Mouse (Mus musculus) heart, adult 11 months (tissue): ENCODE results near the gene Stub1.
"Not testable (repeated sequence)": the region's sequence is repeated elsewhere in the genome, so short reads cannot be mapped to it uniquely, and the experiment has no call there.

ENCODE experiments used
- DNase-seq: peaks from one replicate; pipeline ENCODE4 v3.0.0; 2022

Gene Stub1

DNA sequence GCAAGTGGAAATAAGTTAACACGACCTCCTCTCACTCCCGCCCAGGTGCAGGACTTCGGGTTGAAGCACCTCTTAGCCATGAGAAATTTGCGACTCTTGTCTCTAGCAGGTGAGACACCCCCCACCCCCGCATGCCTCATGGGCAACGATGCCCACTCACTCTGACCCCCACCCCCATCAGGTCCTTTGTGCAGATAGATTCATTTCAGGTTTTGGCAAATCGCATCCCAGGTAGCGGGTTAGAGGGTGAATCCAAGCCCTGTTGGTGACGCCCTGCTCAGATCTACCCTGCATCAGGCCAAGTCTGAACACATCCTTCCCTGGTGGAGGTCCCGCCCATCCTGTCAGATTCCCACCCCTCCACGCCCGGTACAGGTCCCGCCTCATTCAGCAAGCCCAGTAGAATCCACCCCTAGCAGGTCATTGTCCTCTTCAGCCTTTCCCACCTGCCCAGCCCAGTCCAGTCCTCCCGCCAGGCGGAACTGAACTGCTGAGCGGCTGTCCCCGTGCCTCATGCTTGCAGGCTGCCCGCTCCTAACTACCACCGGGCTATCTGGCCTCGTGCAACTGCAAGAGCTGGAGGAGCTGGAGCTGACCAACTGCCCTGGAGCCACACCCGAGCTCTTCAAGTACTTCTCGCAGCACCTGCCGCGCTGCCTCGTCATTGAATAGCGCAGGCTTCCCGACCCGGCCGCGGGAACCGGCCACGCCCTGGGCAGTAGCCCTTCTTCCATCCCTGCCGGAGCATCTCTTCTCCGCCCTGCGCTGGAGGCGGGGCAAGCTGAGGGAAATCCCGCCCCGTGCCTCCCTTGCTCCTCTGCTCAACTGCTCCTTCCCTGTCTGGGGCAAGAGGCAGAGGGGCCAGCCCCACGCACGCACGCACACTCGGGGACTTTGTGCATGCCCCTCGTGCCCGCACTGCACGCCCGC is 14.1 kb downstream of the Stub1 start:
- peak; percentile 91 for DNase-seq

DNA sequence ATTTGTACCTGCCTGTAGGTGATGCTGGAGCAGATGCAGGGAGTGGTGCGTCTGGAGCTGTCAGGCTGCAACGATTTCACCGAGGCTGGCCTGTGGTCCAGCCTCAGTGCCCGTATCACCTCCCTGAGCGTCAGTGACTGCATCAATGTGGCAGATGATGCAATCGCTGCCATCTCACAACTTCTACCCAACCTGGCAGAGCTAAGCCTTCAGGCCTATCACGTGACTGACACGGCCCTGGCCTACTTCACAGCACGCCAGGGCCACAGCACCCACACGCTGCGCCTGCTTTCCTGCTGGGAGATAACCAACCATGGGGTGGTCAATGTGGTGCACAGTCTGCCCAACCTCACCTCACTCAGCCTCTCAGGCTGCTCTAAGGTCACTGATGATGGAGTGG is 15.5 kb downstream of the Stub1 start:
- DNase-seq: no peak

DNA sequence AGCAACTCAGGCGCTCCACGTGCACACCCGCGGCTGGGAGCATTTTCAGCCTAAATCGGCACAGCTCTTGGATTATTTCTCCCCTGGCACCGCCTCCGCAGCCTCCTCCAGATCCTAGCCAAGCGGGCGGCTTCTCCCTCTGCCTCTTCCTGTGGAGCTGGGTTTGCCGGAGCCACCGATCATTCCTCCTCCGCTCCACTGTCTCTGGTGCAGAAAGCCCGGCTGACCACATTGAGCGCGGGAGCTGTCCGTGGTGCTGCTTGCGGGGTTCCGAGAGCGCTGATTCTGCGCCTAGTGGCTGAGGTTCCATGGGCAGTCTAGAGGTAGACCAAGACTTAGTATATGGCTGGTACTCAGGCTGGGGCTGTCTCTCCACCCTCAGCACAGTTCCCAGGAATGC is 19.7 kb downstream of the Stub1 start:
- DNase-seq: peak; percentile 91

DNA sequence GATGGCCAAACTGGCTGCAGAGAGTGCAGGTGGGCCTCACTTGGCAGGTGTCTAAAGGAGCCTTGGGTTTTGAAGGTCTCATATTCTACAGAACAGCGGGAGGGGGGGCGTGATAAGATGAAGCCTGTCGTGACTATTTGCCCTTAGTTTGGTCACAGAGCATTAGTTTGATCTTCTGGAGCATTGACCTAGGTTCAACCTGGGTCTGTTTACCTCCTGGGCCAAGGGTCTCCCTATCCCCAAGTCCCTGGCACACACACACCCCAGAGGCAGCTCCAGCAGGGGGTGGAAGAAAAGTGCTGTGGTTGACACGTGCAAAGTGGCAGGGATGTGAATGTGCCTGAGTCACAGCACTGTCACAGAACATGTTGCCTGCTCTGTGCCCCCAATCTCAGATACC is 22.3 kb downstream of the Stub1 start:
- DNase-seq: no peak

DNA sequence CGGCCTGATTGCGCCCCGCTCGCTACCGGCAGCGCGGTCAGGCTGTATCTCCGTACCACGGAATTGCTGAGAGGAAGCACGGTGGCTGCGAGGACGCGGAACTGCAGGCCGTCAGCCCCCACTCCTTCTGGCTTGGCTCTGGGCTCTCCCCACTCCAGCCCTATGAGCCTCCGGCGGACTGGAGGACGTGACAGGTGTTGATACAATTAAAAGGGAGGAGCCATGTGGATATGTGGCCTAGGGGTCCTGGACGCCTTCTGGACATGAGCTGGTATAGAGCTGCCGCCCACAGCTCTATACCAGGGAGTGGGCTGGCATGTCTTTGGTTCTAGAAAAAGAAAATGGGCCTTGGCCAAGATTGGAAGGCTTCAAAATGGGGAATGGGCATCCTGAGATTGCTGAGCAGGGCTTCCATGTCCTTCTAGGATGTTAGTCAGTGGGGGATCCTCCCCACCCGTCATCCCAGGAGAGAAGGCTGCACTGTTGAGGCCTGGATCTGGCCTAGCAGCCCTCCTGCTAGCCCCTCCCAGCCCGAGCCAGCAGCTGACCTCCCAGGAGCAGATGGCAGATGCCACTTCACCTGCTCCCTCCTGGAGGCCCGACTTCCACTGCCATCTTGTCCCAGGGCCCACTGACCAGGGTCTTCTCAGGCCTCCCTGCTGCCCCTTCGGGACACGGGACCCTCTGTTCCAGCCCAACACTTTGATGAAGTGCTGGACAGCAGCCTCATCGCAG is 23.4 kb downstream of the Stub1 start:
- no peak for DNase-seq

DNA sequence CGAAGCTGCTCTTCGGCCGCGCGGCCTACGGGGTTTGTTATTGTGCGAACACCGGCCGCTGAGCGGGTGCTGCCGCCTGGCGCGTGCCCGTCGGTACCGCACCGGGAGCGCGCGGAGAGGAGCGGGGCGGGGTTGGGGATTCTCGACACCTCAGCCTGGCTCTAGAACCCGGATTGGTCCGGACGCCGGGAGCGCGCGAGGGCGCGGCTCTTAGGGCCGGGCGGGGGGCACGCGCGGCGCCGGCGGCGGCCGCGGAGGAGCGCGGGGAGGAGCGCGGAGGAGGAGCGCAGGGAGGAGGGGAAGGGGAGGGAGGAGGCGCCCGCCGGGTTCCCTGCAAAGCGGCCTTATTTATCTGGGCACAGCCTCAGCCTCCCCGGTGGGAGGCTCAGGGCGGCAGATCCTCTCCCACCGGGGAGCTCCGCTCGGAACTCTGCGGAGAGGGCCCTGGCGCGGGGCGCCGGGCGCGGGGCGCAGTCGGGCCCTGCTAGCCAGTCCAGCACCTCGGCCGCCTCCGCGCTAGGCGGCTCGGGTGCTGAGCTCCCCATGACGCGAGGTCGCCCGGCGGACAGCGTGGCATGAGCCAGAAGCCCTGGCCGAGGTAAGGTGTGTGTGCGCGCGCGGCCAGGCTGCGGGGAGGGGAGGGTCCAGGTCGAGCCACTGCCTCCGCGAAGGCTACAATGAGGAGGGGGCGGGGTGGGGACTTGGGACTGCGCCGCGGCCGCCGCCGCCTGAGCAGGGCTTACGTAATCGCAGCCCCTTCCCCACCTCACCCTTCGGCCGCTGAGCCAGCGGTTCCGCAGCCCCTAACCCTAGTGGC is 24.2 kb downstream of the Stub1 start, which contains the start of gene Fbxl16:
Gene Fbxl16 (plus strand): TSS at position 297 of the 817 bp plus-strand sequence.
- peak; percentile 99 for DNase-seq

DNA sequence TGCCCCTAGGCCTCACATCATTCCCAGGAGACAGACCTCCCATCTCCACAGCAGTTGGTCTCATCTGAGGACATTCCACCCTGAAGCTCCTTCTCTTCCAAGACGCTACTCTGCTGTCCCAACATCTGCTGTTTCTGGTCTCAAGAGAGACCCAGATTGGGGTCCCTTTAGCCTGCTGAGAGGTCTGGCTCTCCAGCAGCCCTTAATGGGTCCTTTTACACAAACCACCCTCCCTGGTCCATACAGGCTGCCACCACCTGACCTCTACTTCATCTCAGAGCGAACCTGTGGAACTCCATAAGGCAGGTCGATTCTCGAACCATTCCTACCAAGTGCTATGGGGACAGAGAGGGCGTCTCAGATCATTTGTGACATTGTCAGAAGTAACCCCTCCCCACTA is 25.2 kb downstream of the Stub1 start:
- no peak for DNase-seq

DNA sequence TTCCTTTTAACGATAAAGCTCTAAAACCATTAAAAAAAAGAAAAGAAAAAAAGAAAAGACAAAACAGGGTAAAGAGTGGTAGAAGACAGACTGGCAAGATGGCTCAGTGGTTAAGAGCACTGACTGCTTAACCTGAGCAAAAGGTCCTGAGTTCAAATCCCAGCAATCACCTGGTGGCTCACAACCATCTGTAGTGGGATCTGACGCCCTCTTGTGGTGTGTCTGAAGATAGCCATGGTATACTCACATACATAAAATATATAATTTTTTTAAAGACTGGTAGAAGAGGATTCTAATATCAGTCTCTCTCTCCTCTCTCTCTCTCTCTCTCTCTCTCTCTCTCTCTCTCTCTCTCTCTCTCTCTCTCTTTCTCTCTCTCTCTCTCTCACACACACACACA is 25.8 kb downstream of the Stub1 start:
- not testable (repeated sequence) for DNase-seq

DNA sequence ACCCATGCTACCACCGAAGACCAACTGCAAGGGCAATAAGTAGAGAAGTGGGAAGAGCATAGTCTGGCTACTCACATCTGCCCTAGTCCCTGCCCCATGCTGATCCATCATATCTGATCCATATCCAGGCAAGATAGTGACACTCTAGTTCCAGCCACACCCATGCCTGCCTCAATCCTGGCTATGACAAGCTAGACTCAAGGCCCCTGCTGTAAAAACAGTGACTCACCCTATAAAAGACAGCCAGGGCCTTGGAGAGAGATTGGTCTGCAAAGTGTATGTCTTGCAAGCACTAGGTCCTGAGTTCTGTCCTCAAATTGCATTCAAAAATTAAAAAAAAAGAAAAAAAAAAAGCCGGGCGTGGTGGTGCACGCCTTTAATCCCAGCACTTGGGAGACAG is 26.7 kb downstream of the Stub1 start:
- no peak for DNase-seq

DNA sequence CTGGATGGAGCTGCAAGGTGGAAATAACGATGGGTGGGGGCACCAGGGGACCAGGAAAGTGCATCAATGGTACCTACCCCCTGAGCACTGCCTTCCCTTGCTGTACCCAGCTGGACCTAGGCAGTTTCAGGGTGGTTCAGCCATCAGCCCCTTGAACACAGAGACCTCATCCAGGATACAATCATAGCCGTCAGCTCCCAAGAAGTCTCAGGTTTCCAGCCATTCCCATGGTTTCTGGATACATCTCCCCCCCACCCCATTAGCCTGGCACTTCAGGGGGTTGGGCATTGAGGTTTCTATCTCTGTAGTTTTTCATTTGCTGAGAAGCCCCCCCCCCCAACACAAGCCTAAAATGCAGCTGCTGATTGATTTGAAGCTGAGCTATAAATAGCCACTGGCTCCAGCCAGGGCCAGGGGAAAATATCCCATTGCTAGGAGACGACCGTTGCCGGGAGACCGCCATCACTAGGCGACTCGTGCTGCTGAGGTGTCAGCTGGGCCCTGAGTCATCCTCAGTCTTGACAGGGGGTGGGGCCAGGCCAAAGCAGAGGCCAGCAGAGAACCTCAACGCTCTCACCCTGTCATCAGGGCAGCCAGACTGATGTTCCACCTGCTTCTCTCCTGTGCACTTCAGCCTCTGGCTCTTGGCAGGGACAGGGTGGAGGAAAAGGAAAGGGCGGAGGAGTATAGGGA is 30.2 kb downstream of the Stub1 start:
- DNase-seq: peak; percentile 95

DNA sequence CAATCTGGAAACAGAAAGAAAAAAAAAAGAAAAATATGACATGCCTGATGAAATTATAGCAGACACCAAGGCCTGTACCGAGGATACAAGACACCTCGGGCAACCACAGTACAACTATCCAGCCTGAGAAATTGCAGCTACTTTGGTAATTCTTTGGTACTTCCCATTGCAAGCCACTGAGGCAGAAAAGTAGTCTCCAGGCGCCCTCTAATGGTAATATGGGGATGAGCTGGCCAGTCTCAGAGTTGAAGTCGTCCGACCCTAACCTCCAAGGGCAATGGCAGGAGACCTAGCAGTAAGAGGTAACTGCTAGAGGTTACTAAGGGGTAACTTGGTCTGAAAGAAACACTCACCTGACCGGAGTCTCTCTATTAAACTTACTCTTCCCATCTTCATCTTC is 32.2 kb downstream of the Stub1 start:
- peak; percentile 95 for DNase-seq

DNA sequence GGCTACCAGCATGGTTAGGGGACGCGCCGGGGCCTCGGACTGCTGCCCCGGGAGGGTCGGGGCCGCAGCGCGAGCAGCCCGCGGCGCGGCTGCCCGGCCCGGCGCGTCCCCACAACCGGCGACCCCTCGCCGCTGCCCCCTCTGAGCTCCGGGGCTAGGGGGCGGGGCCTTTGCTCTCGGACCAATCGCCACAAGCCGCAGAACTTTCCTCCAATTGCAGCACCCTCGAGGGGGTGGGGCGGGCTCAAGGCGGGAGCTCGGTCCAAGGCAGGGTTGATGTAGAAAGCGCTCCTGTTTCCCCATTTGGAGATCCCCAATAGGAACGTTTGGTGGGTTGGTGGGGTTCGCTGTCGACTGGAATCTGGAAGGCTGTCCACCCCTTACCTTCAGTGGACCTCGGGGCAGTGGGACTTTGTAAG is 36.2 kb downstream of the Stub1 start, which contains the start of gene Metrn:
Gene Metrn (minus strand): TSS at position 186 of the 419 bp plus-strand sequence.
- DNase-seq: peak; percentile 100

DNA sequence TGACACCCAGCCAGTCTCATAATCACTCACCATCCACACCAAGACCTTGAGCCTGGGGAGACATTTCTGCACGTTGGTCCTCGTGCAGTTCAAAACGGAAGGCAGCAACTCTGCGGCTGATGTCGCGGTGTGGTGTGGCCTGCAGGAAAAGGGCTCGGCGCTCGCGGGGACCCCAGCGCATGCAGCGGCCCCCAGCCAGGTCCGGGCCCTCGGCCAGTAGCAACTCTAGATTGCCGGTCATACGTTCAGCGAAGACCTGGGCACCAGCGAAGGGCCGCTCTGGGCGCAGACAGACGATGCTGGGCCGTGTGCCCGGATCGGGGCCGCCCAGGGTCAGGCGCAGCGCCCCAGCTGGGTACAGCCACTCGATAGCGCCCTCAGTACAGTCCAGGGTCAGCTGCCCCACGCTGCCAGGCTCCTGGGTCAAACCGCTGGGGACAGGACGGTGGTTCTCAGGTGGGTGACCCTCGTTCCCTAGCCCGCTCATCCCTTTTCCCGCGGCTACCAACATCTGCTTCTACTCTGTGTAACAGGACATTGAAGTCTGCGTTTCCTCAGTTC is 36.9 kb downstream of the Stub1 start:
- DNase-seq: peak; percentile 96

DNA sequence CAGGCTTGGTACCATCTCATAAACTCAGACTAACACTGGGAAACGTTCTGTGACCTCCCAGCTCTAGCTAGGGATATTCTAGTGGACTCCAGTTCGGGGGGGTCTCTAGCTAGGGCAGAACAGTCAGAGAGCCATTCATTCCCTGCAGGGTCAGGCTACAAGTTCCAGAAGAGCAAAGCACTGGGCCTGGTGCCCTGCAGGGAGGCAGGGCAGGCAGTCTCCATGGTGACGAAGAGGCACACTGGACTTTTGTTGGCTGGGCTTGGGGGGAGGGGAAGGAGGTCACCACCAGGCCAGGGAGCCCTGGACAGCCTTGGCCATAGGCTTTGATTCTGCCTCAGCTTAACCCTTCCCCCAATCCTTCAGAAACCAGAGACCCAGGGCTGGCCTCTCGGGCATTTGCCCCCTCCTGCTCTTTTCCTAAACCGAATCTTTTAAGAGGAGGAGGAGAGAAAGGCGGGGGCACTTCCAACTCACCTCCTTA is 37.6 kb downstream of the Stub1 start, which contains the start of gene AC134908.4:
Gene AC134908.4 (minus strand): TSS at position 51 of the 484 bp plus-strand sequence.
- DNase-seq: peak; percentile 94

DNA sequence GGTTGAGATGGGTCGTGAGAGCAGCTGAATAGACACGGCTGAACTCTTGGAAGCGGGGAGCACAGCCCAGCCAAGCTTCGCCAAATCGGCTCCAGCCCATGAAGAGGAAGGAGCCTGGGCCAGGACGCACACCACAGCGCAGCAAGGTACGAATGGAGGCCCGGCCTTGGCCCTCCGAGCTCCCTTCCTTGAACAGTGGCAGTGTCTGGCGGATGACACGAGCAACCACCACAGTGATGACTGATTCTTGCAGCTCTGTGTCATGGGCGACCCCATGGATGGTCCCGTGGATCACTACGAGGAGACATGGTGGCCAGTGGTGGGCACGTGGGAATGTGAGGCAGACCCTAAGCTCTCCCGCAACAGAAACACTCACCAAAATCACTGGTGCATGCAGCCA is 38.2 kb downstream of the Stub1 start:
- DNase-seq: peak; percentile 92

DNA sequence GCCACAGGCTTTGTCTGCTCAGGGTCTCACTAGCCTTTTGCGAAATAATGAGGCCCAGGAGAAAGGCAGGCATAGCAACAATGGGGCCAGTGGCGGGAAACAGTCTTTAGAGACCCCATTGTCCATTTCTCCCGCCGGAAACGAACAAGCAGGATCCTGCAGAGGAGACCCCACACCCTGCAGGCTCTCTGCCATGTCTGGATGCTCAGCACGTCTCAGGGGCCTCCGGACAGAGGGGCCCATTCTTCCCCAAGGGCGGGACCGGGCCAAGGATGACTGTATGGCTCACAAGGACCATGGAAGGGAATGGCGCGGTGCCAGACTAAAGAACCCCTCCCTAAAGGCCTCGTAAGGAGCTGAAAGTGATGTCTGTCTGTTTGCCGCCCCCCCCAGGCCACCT is 39.0 kb downstream of the Stub1 start:
- DNase-seq: no peak

DNA sequence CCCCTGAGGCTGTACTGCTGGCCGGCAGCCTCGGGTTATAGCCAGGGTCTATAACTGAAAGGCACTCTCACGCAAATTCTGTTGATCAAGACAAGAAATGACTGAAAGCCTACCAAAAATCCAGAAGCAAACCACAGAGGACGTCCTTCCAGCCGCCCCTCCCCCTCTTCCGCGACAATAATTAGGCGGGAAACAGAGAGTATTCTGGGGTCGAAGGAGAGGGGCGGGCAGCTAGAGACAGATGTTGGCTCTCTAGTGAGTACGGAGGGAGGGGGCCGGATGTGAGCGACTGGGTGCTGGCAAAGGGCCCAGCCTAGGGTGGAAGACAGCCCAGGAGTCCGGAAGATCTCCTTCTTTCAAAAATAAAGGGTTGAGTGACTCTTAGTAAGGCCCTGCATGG is 40.6 kb downstream of the Stub1 start, which contains the start of gene Fam173a:
Gene Fam173a (minus strand): TSS at position 287 of the 400 bp plus-strand sequence.
- DNase-seq: peak; percentile 99

DNA sequence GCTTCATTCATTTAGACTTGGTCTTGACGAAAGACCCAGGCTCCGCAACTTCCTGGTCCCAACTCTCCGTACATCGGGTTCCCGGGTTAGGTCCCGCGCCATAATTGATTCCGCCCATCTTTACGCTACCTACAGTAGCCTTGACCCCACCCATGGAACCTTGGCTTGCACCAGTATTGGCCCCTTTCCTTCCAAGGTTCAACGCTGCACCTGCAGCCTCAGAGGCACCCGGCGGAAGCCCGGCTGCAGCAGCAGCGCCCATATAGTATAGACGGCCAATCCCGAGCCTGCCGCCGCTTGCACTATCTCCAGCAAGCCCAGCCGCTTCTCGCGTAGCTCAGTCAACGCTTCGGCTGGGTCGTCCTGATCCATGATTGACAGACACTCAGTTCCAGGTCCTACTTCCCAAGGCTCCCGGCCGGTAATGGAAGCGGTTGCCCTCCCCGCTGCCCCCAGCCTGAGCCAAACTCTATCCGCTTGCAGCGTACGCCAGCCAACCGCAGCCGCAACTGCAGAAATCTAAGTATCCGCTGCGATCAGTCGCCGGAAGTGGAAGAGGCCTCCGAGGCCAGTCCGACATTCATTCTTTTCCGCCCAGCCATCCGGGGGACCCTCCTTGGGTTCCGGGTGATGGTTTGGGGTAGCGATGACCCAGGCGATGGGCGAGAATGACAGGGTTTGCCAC is 41.2 kb downstream of the Stub1 start:
- DNase-seq: peak; percentile 98

DNA sequence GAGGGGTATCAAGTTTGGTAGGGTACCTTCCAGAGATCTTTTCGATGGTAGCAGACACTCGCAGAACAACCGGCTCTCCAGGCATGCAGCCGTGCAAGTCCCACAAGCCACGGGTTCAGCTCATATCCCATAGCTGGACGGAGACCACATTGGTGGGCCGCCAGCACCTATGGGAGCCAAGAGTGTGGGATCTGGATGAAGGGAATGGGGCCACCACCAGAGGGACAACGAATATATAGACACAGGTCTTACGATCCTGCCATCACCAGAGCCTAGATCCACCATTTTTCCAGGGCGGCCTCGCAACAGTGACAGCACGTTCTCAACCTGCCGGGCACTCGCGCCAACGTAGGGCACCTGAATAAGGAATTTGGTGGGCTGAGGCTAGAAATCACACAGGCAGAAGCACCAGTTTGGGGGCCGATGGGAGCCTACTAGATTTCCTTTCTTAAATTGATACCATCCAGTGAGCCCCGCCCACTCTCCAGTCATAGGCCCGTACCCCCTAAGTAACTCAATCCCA is 41.8 kb downstream of the Stub1 start:
- peak; percentile 94 for DNase-seq

DNA sequence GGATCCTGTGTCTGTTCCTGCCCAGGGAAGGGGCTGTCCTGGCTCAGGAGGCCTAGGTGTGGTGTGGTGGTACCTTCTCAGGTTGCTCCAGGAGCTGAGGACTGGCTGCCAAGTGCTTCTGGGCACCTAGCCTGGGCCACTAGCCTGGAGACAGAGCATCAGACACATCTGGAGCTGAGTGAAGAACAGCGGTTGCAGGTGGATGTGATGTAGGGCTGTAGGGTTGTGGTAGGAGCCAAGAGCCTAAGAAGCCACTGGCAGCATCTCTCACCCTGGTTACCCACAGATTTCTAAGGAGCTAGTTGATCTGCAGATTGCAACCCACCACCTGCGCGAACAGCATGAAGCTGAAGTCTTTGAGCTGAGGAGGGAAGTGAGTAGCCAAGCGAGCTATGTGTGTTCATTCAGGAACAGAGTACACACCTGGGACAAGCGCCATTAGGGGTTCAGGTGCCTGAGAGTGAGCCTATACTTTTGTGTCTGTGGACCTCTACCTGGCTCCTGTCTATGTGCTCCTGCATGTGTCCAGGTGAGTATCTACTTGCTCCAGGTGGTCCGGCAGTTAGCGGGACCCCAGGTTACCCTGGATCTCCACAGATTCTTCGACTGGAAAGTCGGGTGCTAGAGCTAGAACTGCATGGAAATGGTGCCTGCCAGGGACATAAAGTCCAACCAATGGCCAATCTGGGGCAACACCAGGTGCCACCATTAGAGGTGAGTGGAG is 46.3 kb downstream of the Stub1 start:
- peak; percentile 90 for DNase-seq
